Mouse (Mus musculus) intestine, postnatal 0 days (tissue): ENCODE measurements around the gene AI661453. TPM values are rescaled to one million over a fixed set of nuclear protein-coding genes. Genes with fewer than 3 reads are reported as not detected.

ENCODE experiments used
- ATAC-seq: fragments of 200-750 bp; cut with Nextera tagmentation; 2 replicates; pipeline ENCODE4 v1.8.0; 2017; ENCODE audit warnings: mild to moderate bottlenecking, moderate TSS enrichment, moderate library complexity
- H3K27ac ChIP-seq: fragments of 300-500 bp; sonication (generic); 2 replicates; pipeline ENCODE4 v1.5.1; 2014; ENCODE audit warnings: mild to moderate bottlenecking, low read depth, low read length, moderate library complexity
- H3K27me3 ChIP-seq: fragments of 300-500 bp; sonication (generic); replicated peaks from 2 replicates; pipeline ENCODE4 v1.6.1; 2014; ENCODE audit warnings: low read length, mixed read lengths; ENCODE audit not compliant: control insufficient read depth, insufficient read depth
- H3K36me3 ChIP-seq: fragments of 300-500 bp; sonication (generic); 2 replicates; pipeline ENCODE4 v1.6.1; 2014; ENCODE audit warnings: mild to moderate bottlenecking, moderate library complexity; ENCODE audit not compliant: control insufficient read depth, insufficient read depth
- H3K4me1 ChIP-seq: fragments of 300-500 bp; sonication (generic); replicated peaks from 2 replicates; pipeline ENCODE4 v1.6.1; 2014; ENCODE audit warnings: antibody characterized with exemption, low read length, mixed read lengths; ENCODE audit not compliant: control insufficient read depth, insufficient read depth
- H3K4me2 ChIP-seq: fragments of 300-500 bp; sonication (generic); replicated peaks from 2 replicates; pipeline ENCODE4 v1.6.1; 2014; ENCODE audit warnings: low read depth, mild to moderate bottlenecking, moderate library complexity
- H3K4me3 ChIP-seq: fragments of 300-500 bp; sonication (generic); 2 replicates; pipeline ENCODE4 v1.5.1; 2014; ENCODE audit warnings: low read depth, low read length
- H3K9ac ChIP-seq: fragments of 300-500 bp; sonication (generic); 2 replicates; pipeline ENCODE4 v1.6.1; 2014; ENCODE audit warnings: mild to moderate bottlenecking, low read depth, low read length
- H3K9me3 ChIP-seq: fragments of 300-500 bp; sonication (generic); 2 replicates; pipeline ENCODE4 v1.6.1; 2016; ENCODE audit warnings: mixed run types; ENCODE audit not compliant: control insufficient read depth
- CTCF ChIP-seq: sonication (generic); IDR thresholded peaks from 2 replicates; pipeline ENCODE4 v1.5.1; 2016; ENCODE audit warnings: low read depth, mild to moderate bottlenecking, control low read depth, antibody characterized with exemption, moderate library complexity
- WGBS: fragments of 180-500 bp; shearing (Covaris S2); extraction: QIAGEN DNeasy Blood & Tissue Kit; methylation state at CpG from one replicate; pipeline ENCODE4 v1.1.7; 2014; 5-methylcytosine and 5-hydroxymethylcytosine counted together
- polyA plus RNA-seq: library from polyadenylated mRNA; unstranded; fragments of >200 nt; fragmentation: Nextera tagmentation; extraction: Ambion mirVana; gene quantifications from 2 replicates; pipeline ENCODE4 v1.2.1, GENCODE M21; 2015

The AI661453 gene
- polyA plus RNA-seq, 1 experiment from 2014 or later: 6.1 TPM

- peak overlapping the region; percentile 37; the same call in 1 of the 2 replicates for H3K4me2 ChIP-seq
- ATAC-seq: no peak
- no peak overlapping the region for H3K9ac ChIP-seq
- no peaks in the 10 kb centered on the region for H3K9me3 ChIP-seq
- no peaks in the 10 kb centered on the region for H3K27me3 ChIP-seq
- WGBS: 46% methylated on average over 14 of the region's 14 CpGs
- peaks cover 34% of the 10 kb centered on the region; the same call in 1 of the 2 replicates for H3K36me3 ChIP-seq
- no peak overlapping the region for H3K27ac ChIP-seq
- peaks cover 5% of the 10 kb centered on the region; the same call in 1 of the 2 replicates for H3K4me1 ChIP-seq
- H3K4me3 ChIP-seq: no peak overlapping the region
- no peak for TF ChIP-seq CTCF
Measured at GRCm38 (mm10) chr17:47468063-47468462, 31.6 kb downstream of the AI661453 start.

- peak; percentile 19; the same call in 1 of the 2 replicates for TF ChIP-seq CTCF
- Histone ChIP-seq H3K9ac (no peak overlapping the region), H3K36me3 (peaks cover 34% of the 10 kb centered on the region; the same call in 1 of the 2 replicates), H3K4me3 (no peak overlapping the region), H3K4me1 (peaks cover 7% of the 10 kb centered on the region; the same call in 1 of the 2 replicates), H3K27me3 (no peaks in the 10 kb centered on the region), H3K27ac (no peak overlapping the region), H3K9me3 (no peaks in the 10 kb centered on the region), H3K4me2 (peak overlapping the region; percentile 37; the same call in 1 of the 2 replicates)
- ATAC-seq: no peak
- 44% methylated on average over 34 of the region's 34 CpGs for WGBS
Measured at GRCm38 (mm10) chr17:47468466-47468865, 32.1 kb downstream of the AI661453 start.

GRCm38 (mm10) chr17:47469642-47470041 lies 33.2 kb downstream of the AI661453 start:
- Histone ChIP-seq H3K9ac (no peak overlapping the region), H3K9me3 (no peaks in the 10 kb centered on the region), H3K4me3 (no peak overlapping the region), H3K27me3 (no peaks in the 10 kb centered on the region), H3K4me2 (no peak overlapping the region), H3K36me3 (peaks cover 34% of the 10 kb centered on the region; the same call in 1 of the 2 replicates), H3K4me1 (0 out of 2 replicates have a peak, but pooled peaks cover 7% of the 10 kb centered on the region), H3K27ac (no peak overlapping the region)
- no peak for ATAC-seq
- 90% methylated on average over 4 of the region's 4 CpGs for WGBS
- TF ChIP-seq CTCF: no peak

- peaks cover 34% of the 10 kb centered on the region; the same call in 1 of the 2 replicates for H3K36me3 ChIP-seq
- 0 out of 2 replicates have a peak, but pooled peaks cover 6% of the 10 kb centered on the region for H3K4me1 ChIP-seq
- H3K4me2 ChIP-seq: no peak overlapping the region
- no peak overlapping the region for H3K9ac ChIP-seq
- H3K9me3 ChIP-seq: no peaks in the 10 kb centered on the region
- ATAC-seq: no peak
- H3K4me3 ChIP-seq: no peak overlapping the region
- no peaks in the 10 kb centered on the region for H3K27me3 ChIP-seq
- TF ChIP-seq CTCF: no peak
- 76% methylated on average over 4 of the region's 4 CpGs for WGBS
- H3K27ac ChIP-seq: no peak overlapping the region
Measured at GRCm38 (mm10) chr17:47470121-47470520, 33.7 kb downstream of the AI661453 start.

GRCm38 (mm10) chr17:47470686-47471085 lies 34.3 kb downstream of the AI661453 start:
- no peak for ATAC-seq
- H3K9ac ChIP-seq: no peak overlapping the region
- no peak overlapping the region for H3K4me2 ChIP-seq
- no peak for TF ChIP-seq CTCF
- H3K4me3 ChIP-seq: no peak overlapping the region
- H3K36me3 ChIP-seq: peaks cover 34% of the 10 kb centered on the region; the same call in 1 of the 2 replicates
- WGBS: 61% methylated on average over 5 of the region's 5 CpGs
- H3K27me3 ChIP-seq: no peaks in the 10 kb centered on the region
- no peaks in the 10 kb centered on the region for H3K9me3 ChIP-seq
- H3K4me1 ChIP-seq: 0 out of 2 replicates have a peak, but pooled peaks cover 5% of the 10 kb centered on the region
- H3K27ac ChIP-seq: no peak overlapping the region

- peaks cover 27% of the 10 kb centered on the region; the same call in 1 of the 2 replicates for H3K36me3 ChIP-seq
- no peak for ATAC-seq
- no peak overlapping the region for H3K27ac ChIP-seq
- TF ChIP-seq CTCF: no peak
- no peak overlapping the region for H3K4me2 ChIP-seq
- 30% methylated on average over 15 of the region's 15 CpGs for WGBS
- H3K27me3 ChIP-seq: no peaks in the 10 kb centered on the region
- no peaks in the 10 kb centered on the region for H3K9me3 ChIP-seq
- no peak overlapping the region for H3K4me3 ChIP-seq
- 0 out of 2 replicates have a peak, but pooled peaks cover 5% of the 10 kb centered on the region for H3K4me1 ChIP-seq
- no peak overlapping the region; the same call in 1 of the 2 replicates for H3K9ac ChIP-seq
Measured at GRCm38 (mm10) chr17:47472435-47473350, 36.3 kb downstream of the AI661453 start.
